In the genomic region with DNA sequence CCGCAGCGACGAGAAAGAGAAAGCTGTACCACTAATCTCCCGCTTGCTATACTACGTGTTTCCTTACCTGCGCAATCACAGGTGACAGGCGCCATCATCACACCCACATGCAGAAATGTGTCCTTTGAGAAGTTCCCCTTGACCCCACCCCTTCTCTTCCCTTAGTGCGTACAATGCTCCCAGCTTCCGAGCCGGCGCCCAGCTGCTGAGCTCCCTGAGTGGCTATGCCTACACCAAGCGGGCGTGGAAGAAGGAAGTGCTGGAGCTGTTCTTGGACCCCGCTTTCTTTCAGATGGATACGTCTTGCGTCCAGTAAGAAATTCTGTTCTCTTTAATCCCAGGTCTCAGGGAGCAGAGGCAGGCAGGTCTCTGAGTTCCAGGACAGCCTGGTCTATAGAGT, we compare ENCODE assay signal across 33 mouse cellular contexts.
"Had no signal": no experiment of that assay in that cellular context is flagged by ENCODE, and none has a peak within 500 bp of the region (broad histone marks: within the 10 kb centered on the region; RNA-seq: fewer than 3 reads in every experiment).

No protein-coding gene starts in this region.

- H3K27ac ChIP-seq: heart, embryonic 13.5 days; heart, embryonic 15.5 days; hindbrain, embryonic 10.5 days; hindbrain, embryonic 12.5 days; hindbrain, embryonic 13.5 days; hindbrain, embryonic 14.5 days; hindbrain, embryonic 15.5 days; hindbrain, postnatal 0 days; intestine, embryonic 15.5 days; kidney, embryonic 15.5 days; kidney, postnatal 0 days; layer of hippocampus, adult 2 months; left cerebral cortex, adult 2 months had no signal

- H3K36me3 ChIP-seq: heart, embryonic 15.5 days had no signal

- H3K27me3 ChIP-seq: heart, embryonic 12.5 days; heart, embryonic 13.5 days; heart, embryonic 15.5 days; hindbrain, embryonic 12.5 days; hindbrain, embryonic 13.5 days; hindbrain, embryonic 15.5 days; intestine, embryonic 15.5 days; kidney, embryonic 15.5 days had no signal

- H3K4me1 ChIP-seq: hindbrain, embryonic 12.5 days; hindbrain, embryonic 13.5 days; hindbrain, embryonic 15.5 days had no signal

- H3K4me3 ChIP-seq: heart, embryonic 12.5 days; heart, embryonic 13.5 days; heart, embryonic 15.5 days; hindbrain, embryonic 10.5 days; hindbrain, embryonic 12.5 days; hindbrain, embryonic 13.5 days; hindbrain, embryonic 15.5 days; intestine, embryonic 15.5 days; kidney, embryonic 15.5 days; layer of hippocampus, adult 2 months; left cerebral cortex, adult 2 months had no signal

- ATAC-seq: hindbrain, embryonic 16.5 days; hindbrain, postnatal 0 days; inflammation-experienced regulatory T-cells, adult 6 months; intestine, embryonic 15.5 days; intestine, embryonic 16.5 days had no signal

- H3K9ac ChIP-seq: heart, embryonic 12.5 days; heart, embryonic 13.5 days; heart, embryonic 15.5 days; hindbrain, embryonic 12.5 days; hindbrain, embryonic 13.5 days; hindbrain, embryonic 14.5 days; hindbrain, embryonic 15.5 days; intestine, embryonic 15.5 days; kidney, embryonic 15.5 days had no signal

- DNase-seq: heart, postnatal 10 days; heart, postnatal 14 days; heart, postnatal 36 days; heart, postnatal 4 days; kidney, adult 11 months; kidney, adult 18-20 months; kidney, adult 2 months; kidney, adult 8-10 months; kidney, adult 9 months; kidney, postnatal 10 days; kidney, postnatal 14 days; kidney, postnatal 25 days; kidney, postnatal 36 days; kidney, postnatal 4 days; layer of hippocampus, adult 9-11 months; layer of hippocampus, postnatal 36 days had no signal

- H3K4me2 ChIP-seq: heart, embryonic 12.5 days; heart, embryonic 13.5 days; heart, embryonic 15.5 days; hindbrain, embryonic 12.5 days; hindbrain, embryonic 13.5 days; hindbrain, embryonic 14.5 days; hindbrain, embryonic 15.5 days; intestine, embryonic 15.5 days; kidney, embryonic 15.5 days had no signal

- H3K9me3 ChIP-seq: heart, embryonic 12.5 days; heart, embryonic 13.5 days; heart, embryonic 15.5 days; hindbrain, embryonic 10.5 days; hindbrain, embryonic 12.5 days; hindbrain, embryonic 13.5 days; hindbrain, embryonic 15.5 days; intestine, embryonic 15.5 days; kidney, embryonic 15.5 days had no signal
